Mouse (Mus musculus) heart, embryonic 12.5 days (tissue): ENCODE measurements around the gene Pbld1. TPM values are rescaled to one million over a fixed set of nuclear protein-coding genes. Genes with fewer than 3 reads are reported as not detected.
"Not testable (repeated sequence)": the region's sequence is repeated elsewhere in the genome, so short reads cannot be mapped to it uniquely, and the experiment has no call there.

Source experiments
- ATAC-seq: fragments of 200-750 bp; cut with Nextera tagmentation; 2 replicates; pipeline ENCODE4 v1.8.0; 2017; ENCODE audit warnings: moderate TSS enrichment, moderate library complexity; ENCODE audit not compliant: insufficient number of reproducible peaks, low FRiP score
- H3K27ac ChIP-seq: fragments of 300-500 bp; sonication (generic); 2 replicates; pipeline ENCODE4 v1.5.1; 2016; ENCODE audit warnings: mild to moderate bottlenecking, moderate library complexity; ENCODE audit not compliant: poor library complexity, severe bottlenecking
- H3K27me3 ChIP-seq: fragments of 300-500 bp; sonication (generic); replicated peaks from 2 replicates; pipeline ENCODE4 v1.6.1; 2016; ENCODE audit warnings: mild to moderate bottlenecking, moderate library complexity
- H3K36me3 ChIP-seq: fragments of 300-500 bp; sonication (generic); 2 replicates; pipeline ENCODE4 v1.6.1; 2016; ENCODE audit warnings: mild to moderate bottlenecking, moderate library complexity
- H3K4me1 ChIP-seq: fragments of 300-500 bp; sonication (generic); replicated peaks from 2 replicates; pipeline ENCODE4 v1.6.1; 2016; ENCODE audit warnings: mild to moderate bottlenecking
- H3K4me2 ChIP-seq: fragments of 300-500 bp; sonication (generic); 2 replicates; pipeline ENCODE4 v1.6.1; 2016; ENCODE audit warnings: mild to moderate bottlenecking, moderate library complexity
- H3K4me3 ChIP-seq: fragments of 300-500 bp; sonication (generic); 2 replicates; pipeline ENCODE4 v1.5.1; 2016; ENCODE audit warnings: mild to moderate bottlenecking
- H3K9ac ChIP-seq: fragments of 300-500 bp; sonication (generic); 2 replicates; pipeline ENCODE4 v1.6.1; 2016; ENCODE audit warnings: mild to moderate bottlenecking, moderate library complexity
- H3K9me3 ChIP-seq: fragments of 300-500 bp; sonication (generic); replicated peaks from 2 replicates; pipeline ENCODE4 v1.6.1; 2016; ENCODE audit warnings: mild to moderate bottlenecking, moderate library complexity
- WGBS: fragments of 180-500 bp; shearing (Covaris S2); methylation state at CpG from one replicate; pipeline ENCODE4 v1.1.7; 2016; 5-methylcytosine and 5-hydroxymethylcytosine counted together
- polyA plus RNA-seq: library from polyadenylated mRNA; unstranded; fragments of >200 nt; fragmentation: Nextera tagmentation; extraction: Ambion mirVana; gene quantifications from 2 replicates; pipeline ENCODE4 v1.2.1, GENCODE M21; 2016

Gene Pbld1
- polyA plus RNA-seq, 1 experiment from 2014 or later: 0.87 TPM

DNA sequence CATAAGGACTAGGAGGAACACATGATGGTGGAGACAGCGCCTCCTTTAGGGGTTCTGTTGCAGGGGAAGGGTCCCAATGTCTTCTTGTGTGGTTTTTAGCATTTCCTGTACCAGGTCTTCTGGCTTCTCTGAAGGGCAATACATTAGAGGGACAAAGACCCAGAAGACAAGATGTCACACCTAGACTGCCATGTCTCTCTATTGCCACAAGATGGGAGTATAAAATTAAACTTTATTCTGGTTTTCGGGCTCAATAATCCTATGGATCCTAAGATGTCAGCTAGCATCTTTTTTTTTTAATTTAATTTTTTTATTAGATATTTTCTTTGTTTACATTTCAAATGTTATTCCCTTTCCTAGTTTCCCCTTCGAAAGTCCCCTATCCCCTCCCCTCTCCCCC, 16.8 kb upstream of the Pbld1 start:
- Histone ChIP-seq H3K4me3 (no peak overlapping the region), H3K36me3 (no peaks in the 10 kb centered on the region), H3K4me1 (peaks cover 4% of the 10 kb centered on the region; the same call in 1 of the 2 replicates), H3K27ac (no peak overlapping the region), H3K4me2 (no peak overlapping the region), H3K9ac (no peak overlapping the region), H3K9me3 (no peaks in the 10 kb centered on the region), H3K27me3 (no peaks in the 10 kb centered on the region)
- 55% methylated on average over 3 of the region's 3 CpGs for WGBS
- ATAC-seq: no peak

DNA sequence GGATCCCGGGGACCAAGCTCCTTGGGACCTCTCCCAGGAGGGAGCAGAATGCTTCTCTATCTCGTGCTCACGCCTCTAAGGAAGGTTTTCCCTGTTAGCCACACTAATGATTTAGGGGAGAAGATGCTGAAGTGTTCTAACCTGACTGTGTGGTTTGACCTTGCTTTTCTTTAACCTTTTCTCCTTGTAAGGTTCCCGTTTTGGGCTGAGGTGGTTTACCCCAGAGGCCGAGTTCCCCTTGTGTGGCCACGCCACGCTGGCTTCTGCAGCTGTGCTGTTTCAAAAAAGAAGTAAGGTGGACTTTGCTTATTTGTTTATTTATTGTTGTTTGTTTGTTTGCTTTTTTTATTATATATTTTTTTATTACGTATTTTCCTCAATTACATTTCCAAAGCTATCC, 12.2 kb upstream of the Pbld1 start:
- no peaks in the 10 kb centered on the region for H3K36me3 ChIP-seq
- no peak overlapping the region for H3K9ac ChIP-seq
- H3K4me3 ChIP-seq: no peak overlapping the region
- no peak overlapping the region for H3K4me2 ChIP-seq
- ATAC-seq: no peak
- H3K4me1 ChIP-seq: no peaks in the 10 kb centered on the region; the same call in 1 of the 2 replicates
- no peak overlapping the region for H3K27ac ChIP-seq
- H3K9me3 ChIP-seq: no peaks in the 10 kb centered on the region
- 81% methylated on average over 8 of the region's 8 CpGs for WGBS
- H3K27me3 ChIP-seq: no peaks in the 10 kb centered on the region

DNA sequence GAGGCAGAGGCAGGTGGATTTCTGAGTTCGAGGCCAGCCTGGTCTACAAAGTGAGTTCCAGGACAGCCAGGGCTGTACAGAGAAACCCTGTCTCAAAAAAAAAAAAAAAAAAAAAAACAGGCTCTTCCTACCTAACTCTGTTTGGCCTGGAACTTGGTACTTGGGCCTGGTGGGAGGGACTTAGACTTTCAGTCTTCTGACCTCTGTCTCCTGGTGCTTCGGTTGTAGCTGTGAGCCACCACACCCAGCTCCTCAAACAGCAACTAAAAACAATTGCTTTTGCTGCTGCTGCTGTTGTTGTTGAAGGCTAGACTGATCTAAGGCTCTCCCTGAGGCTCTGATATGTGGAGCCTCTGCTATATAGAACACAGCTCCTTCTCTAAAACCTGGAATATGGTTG, 10.9 kb upstream of the Pbld1 start:
- Histone ChIP-seq H3K9ac (no peak overlapping the region), H3K4me3 (no peak overlapping the region), H3K36me3 (no peaks in the 10 kb centered on the region), H3K4me1 (0 out of 2 replicates have a peak, but pooled peaks cover 3% of the 10 kb centered on the region), H3K9me3 (no peaks in the 10 kb centered on the region), H3K27ac (no peak overlapping the region), H3K27me3 (no peaks in the 10 kb centered on the region), H3K4me2 (no peak overlapping the region)
- WGBS: 73% methylated on average over 2 of the region's 2 CpGs
- ATAC-seq: no peak

DNA sequence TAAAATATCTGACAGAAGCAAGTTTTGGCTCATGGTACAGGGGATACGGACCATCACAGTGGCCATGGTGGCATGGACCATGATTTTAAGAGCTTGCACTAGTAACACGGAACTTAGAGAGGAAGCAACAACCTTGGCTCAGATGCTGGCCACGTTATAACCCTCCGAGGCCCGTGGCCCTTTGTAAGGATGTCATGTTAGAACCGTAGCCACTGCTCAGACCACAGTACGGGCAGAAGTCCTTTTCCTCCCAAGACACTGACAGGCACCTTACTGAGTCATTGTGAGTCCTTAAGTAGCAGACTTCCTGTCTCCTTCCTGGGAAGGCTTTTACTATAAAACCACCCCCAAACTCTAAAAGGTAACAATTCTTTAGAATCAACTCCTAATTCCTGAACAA, 8.7 kb upstream of the Pbld1 start:
- ATAC-seq: no peak
- Histone ChIP-seq H3K4me3 (no peak overlapping the region), H3K4me2 (no peak overlapping the region), H3K9ac (no peak overlapping the region), H3K27me3 (no peaks in the 10 kb centered on the region), H3K27ac (no peak overlapping the region), H3K9me3 (no peaks in the 10 kb centered on the region), H3K36me3 (no peaks in the 10 kb centered on the region), H3K4me1 (0 out of 2 replicates have a peak, but pooled peaks cover 3% of the 10 kb centered on the region)
- WGBS: 65% methylated on average over 7 of the region's 7 CpGs

DNA sequence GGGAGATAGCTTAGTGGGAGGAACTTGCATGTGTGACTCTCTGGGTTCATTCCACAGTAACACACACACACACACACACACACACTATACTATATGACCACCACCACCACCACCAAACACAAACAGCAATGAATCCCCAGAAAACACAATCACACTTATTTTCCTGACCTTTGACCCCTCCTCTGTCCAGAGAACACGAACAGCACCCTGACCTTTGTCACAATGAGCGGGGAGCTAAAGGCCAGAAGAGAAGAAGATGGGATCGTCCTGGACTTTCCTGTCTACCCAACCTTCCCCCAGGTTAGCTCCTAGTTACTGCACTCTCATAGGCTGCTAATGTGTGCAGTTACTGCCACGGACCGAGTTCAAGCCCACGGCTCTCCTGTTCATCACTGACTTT, 8.0 kb upstream of the Pbld1 start:
- Histone ChIP-seq H3K4me2 (no peak overlapping the region), H3K36me3 (no peaks in the 10 kb centered on the region), H3K27me3 (no peaks in the 10 kb centered on the region), H3K4me1 (peaks cover 5% of the 10 kb centered on the region; the same call in 1 of the 2 replicates), H3K27ac (no peak overlapping the region), H3K4me3 (no peak overlapping the region), H3K9ac (no peak overlapping the region), H3K9me3 (no peaks in the 10 kb centered on the region)
- no peak for ATAC-seq
- WGBS: 78% methylated on average over 6 of the region's 6 CpGs

DNA sequence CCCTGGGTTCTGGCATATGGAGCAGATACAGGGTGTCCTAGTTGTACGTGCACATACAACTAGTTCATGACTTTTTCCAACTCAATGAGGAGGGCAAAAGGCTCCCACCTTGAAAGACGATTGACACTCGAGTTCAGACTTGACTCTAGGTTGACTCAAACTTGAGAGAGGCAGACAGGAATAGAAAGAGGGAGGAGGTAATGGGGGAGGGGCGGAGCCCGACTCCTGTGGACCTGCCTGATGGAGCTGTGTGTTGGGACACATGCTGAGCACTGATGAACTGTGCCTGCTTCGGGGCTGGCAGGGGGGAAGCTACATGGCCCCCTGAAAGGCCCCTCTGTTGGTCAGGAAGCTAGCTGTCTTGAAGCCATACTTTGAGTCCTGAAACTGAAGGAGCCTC, 7.0 kb upstream of the Pbld1 start:
- no peak for ATAC-seq
- WGBS: 47% methylated on average over 6 of the region's 6 CpGs
- H3K4me2 ChIP-seq: no peak overlapping the region

DNA sequence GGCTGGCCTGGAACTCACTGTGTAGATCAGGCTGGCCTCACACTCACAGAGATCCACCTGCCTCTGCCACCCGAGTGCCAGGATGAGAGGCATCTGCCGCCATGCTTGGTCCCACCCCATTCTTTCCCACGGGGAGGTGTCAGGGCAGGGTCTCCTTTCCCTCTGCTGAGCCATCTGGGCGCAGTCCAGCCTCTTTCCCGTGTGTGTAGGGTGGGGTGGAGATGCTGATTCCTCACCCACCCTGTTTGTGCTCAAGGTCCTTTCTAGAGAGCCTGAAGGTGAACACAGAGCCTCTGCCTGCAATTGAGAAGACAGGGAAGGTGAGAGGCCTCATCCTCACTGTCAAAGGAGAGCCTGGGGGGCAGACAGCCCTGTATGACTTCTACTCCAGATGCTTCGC, 5.9 kb upstream of the Pbld1 start:
- not testable (repeated sequence) for H3K4me1 ChIP-seq, ATAC-seq, H3K27ac ChIP-seq, H3K27me3 ChIP-seq, H3K36me3 ChIP-seq, H3K9me3 ChIP-seq, H3K4me2 ChIP-seq, H3K9ac ChIP-seq, H3K4me3 ChIP-seq
- WGBS: 72% methylated on average over 6 of the region's 6 CpGs

More for the DNA sequence above, 7.0 kb upstream of the Pbld1 start:
- Histone ChIP-seq H3K27me3 (no peaks in the 10 kb centered on the region), H3K36me3 (no peaks in the 10 kb centered on the region), H3K4me3 (no peak overlapping the region), H3K27ac (no peak overlapping the region), H3K9me3 (no peaks in the 10 kb centered on the region), H3K4me1 (peaks cover 8% of the 10 kb centered on the region; the same call in 1 of the 2 replicates), H3K9ac (no peak overlapping the region)

DNA sequence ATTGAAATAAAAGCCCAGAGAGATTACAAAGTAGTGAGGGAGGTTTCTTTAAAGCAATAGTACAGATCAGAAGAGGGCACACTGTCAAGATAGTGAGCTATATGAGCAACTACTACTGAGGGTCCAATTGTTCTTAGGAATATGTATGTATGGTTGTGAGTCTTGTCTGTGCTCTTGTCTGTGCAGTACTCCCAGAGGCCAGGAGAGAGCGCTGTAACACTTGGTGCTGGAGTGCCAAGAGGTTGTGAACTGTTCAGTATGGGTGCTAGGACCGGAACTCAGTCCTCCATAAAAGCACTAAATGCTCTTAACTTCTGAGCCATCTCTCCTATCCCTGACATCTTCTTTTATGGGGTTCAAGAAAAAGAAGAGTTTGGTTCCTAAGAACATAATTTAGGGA, 5.4 kb upstream of the Pbld1 start:
- Histone ChIP-seq H3K36me3 (no peaks in the 10 kb centered on the region), H3K27ac (no peak overlapping the region), H3K4me3 (no peak overlapping the region), H3K4me1 (peaks cover 8% of the 10 kb centered on the region; the same call in 1 of the 2 replicates), H3K27me3 (peaks cover 9% of the 10 kb centered on the region; the same call in 1 of the 2 replicates), H3K9me3 (no peaks in the 10 kb centered on the region), H3K9ac (no peak overlapping the region), H3K4me2 (no peak overlapping the region)
- WGBS: 62% methylated on average over 2 of the region's 2 CpGs
- ATAC-seq: no peak

DNA sequence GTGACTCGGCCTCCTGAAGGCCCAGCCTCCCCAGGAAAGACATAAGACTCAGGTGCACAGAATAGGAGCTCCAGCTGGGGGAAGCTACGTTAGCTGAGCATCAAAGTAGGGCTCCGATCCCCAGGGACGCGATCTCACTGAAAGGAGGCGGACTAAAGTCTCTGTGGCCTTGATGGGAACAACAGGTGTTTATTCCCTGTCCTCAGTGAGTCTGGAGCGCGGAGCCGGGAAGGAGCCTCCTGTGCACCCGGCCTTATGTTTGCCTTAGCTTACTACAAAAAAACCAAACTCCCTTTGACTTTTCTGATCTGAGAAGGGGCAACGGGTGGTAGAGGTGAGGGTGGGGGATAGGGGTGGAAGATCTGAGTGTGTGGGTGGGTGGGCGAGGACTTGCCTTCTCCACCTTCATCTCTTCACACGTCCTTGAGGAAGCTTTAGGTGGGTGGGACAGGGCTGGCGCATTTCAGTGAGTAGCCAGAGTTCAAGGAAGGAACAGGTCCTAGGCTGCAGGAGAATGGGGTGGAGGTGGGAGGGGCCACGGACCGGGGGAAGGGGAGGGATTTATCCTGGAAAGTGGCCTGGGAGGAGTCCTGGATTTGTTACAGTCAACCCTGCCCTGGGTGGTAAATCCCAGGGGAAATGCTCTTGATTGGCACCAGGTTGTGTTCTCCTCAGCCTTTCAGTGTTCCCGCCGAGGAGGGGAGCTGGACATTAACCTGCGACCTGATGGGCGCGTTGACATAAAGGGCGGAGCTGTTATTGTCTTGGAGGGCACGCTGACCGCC, 2.8 kb upstream of the Pbld1 start:
- H3K9me3 ChIP-seq: no peaks in the 10 kb centered on the region
- peaks cover 8% of the 10 kb centered on the region; the same call in 1 of the 2 replicates for H3K4me1 ChIP-seq
- H3K27me3 ChIP-seq: peaks cover 9% of the 10 kb centered on the region; the same call in 1 of the 2 replicates
- peak overlapping the region; percentile 3; the same call in 1 of the 2 replicates for H3K4me3 ChIP-seq
- H3K27ac ChIP-seq: no peak overlapping the region
- ATAC-seq: 0 out of 2 replicates have a peak, but pooled peaks have one; percentile 45
- peak overlapping the region; percentile 46 for H3K4me2 ChIP-seq
- WGBS: 35% methylated on average over 24 of the region's 24 CpGs
- H3K9ac ChIP-seq: no peak overlapping the region
- no peaks in the 10 kb centered on the region for H3K36me3 ChIP-seq

DNA sequence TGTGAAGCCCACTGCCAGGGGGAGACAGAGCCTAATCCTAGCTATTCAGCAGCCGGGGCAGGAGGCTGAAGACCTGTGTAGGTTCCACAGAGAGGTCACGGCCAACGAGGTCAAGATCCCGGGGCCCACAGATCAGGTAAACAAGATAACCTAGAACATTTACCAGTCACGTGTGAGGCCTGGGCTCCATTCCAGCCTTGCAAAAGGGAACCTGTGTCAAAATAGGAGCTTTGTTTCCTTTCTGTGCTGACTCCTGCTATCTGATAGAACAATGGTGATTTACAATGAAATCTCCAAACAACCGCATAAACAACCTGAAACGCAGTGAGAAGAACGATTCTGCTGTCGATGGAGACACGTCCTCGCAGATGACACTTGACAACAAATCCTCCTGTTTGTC, 444 bp downstream of the Pbld1 start:
- WGBS: 56% methylated on average over 11 of the region's 11 CpGs
- Histone ChIP-seq H3K27me3 (peaks cover 9% of the 10 kb centered on the region; the same call in 1 of the 2 replicates), H3K4me2 (no peak overlapping the region), H3K4me3 (no peak overlapping the region), H3K4me1 (peaks cover 6% of the 10 kb centered on the region; the same call in 1 of the 2 replicates), H3K9me3 (no peaks in the 10 kb centered on the region), H3K9ac (no peak overlapping the region), H3K27ac (no peak overlapping the region), H3K36me3 (no peaks in the 10 kb centered on the region)
- no peak for ATAC-seq

DNA sequence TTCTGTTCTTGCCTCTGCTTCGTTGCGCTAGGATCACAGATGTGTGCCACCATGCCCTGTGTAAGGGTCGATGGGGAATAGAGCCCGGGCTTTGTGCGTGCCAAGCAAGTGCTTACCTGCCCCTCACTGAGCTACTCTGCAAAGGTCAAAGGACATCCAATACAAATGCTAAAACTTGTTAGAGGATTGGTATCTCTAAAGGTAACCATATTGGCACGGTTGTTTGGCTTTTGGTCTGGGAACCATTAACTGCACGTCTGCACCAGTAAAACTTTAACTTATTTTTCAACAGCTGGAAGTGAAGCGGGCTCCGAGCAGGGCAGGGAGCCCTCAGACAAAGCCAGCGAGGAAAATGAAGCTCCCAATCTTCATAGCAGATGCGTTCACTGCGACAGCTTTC, 1.3 kb downstream of the Pbld1 start:
- no peaks in the 10 kb centered on the region for H3K36me3 ChIP-seq
- no peak overlapping the region for H3K9ac ChIP-seq
- H3K27me3 ChIP-seq: peaks cover 9% of the 10 kb centered on the region; the same call in 1 of the 2 replicates
- H3K27ac ChIP-seq: no peak overlapping the region
- WGBS: 72% methylated on average over 12 of the region's 12 CpGs
- no peak for ATAC-seq
- no peak overlapping the region for H3K4me2 ChIP-seq
- peaks cover 6% of the 10 kb centered on the region; the same call in 1 of the 2 replicates for H3K4me1 ChIP-seq
- no peaks in the 10 kb centered on the region for H3K9me3 ChIP-seq
- H3K4me3 ChIP-seq: no peak overlapping the region
